ENCODE assay signal across 20 mouse cellular contexts in genomic region chr3:132870079-132870478, GRCm38 (mm10).
A peak's percentile ranks its signal among the peaks of the same experiment; 100 is the strongest.
DNase-seq lines count a peak whose midpoint lies in the region; ATAC-seq and TF ChIP-seq lines count a peak whose summit lies in the region.
"Had no signal": no experiment of that assay in that cellular context is flagged by ENCODE, and none has a peak within 500 bp of the region (broad histone marks: within the 10 kb centered on the region; RNA-seq: fewer than 3 reads in every experiment).

No protein-coding gene starts in this region.

- CTCF ChIA-PET in Patski (lab: Charles Lee): interaction anchor here (1.1 to 2.7 kb wide), 6 partner anchors 11 to 222 kb away, joined by 3 to 11 read pairs (median 3); partner anchors contain the start of genes Gstcd and Ints12

- peak; percentile 15 for ATAC-seq in Patski
- no peak for ATAC-seq in activated CD4-positive, CD25-positive, alpha-beta regulatory T cell, adult 4 months
- ATAC-seq: forebrain, embryonic 16.5 days; hindbrain, postnatal 0 days had no signal

- no peaks in the 10 kb centered on the region for H3K27me3 ChIP-seq in Patski
- H3K27me3 ChIP-seq: embryonic facial prominence, embryonic 13.5 days; forebrain, embryonic 12.5 days; heart, embryonic 15.5 days; hindbrain, embryonic 13.5 days had no signal

- POLR2A ChIA-PET in Patski (lab: Charles Lee): no interaction called here

- peak; percentile 35 for DNase-seq in kidney, adult 9 months
- no peak for DNase-seq in kidney, adult 11 months
- DNase-seq in layer of hippocampus, adult 11-12 months (ENCODE audit: low spot score): peak; percentile 45
- no peak for DNase-seq in layer of hippocampus, postnatal 36 days
- DNase-seq in Patski (ENCODE audit: low read depth, low spot score): peak; percentile 86
- peak; percentile 25 for DNase-seq in brain, adult 2 months (ENCODE audit: low read depth, low spot score)
- DNase-seq: adrenal gland, postnatal 10 days; cerebellum, adult 18-20 months; cerebellum, adult 9-11 months; cerebellum, postnatal 36 days; gastrocnemius, postnatal 36 days; heart, adult 18-20 months; heart, postnatal 14 days had no signal

- no peak for TF ChIP-seq CTCF in Patski (IDR thresholded peaks at IDR 0.05)

- in situ Hi-C loops in Patski (cut with MboI; ENCODE audit: low pct_unique_long_range_greater_than_20kb): no loop called here

Comparison
In these comparisons a context has a peak if more than half of its experiments do, and no peak if none do; other contexts are left out.
1. DNase-seq: peak in kidney, adult 9 months (single experiment), layer of hippocampus, adult 11-12 months (single experiment), Patski (single experiment) and brain, adult 2 months (single experiment); none in kidney, adult 11 months (single experiment) and layer of hippocampus, postnatal 36 days (0 of 2).